ENCODE assay signal across 15 mouse cellular contexts in the genomic region with DNA sequence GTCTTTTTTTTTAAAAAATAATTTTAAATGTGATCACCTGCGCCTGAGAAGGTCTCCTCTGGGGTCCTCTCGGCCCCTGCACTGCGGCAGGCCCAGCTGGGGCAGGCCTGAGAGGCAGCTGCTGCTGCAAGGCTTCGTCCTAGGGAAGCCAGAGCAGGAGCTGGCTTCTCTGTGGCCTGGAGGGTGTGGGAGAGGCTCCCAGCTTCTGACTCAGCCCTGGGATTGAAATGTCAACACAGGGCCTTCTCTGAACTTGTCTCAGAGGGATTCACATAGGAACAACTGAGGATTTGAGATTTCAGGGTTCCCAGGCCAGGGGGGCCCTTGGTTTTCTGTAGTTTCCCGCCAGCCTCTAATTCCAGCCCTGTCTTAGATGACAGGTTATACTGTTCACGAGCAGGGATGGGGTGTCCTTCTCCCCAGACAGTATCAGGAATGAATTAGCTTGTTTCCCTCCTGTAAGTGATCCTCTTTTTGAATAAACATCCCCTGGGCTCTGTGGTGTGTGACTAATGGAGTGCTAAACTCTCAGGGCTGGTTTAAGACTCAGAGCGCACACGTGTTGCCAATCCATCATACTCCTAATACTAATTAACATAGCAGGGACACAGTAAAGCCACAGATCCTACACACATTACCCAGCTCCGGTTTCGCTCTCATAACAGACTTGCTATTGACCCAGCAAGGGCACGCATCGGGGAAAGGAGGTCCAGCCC. TPM values are rescaled to one million over a fixed set of nuclear protein-coding genes. Genes with fewer than 3 reads are reported as not detected.
DNase-seq lines count a peak whose midpoint lies in the region; ATAC-seq lines count a peak whose summit lies in the region.
"Had no signal": no experiment of that assay in that cellular context is flagged by ENCODE, and none has a peak within 500 bp of the region (broad histone marks: within the 10 kb centered on the region; RNA-seq: fewer than 3 reads in every experiment).

No protein-coding gene starts in this region.

- peaks cover 10% of the 10 kb centered on the region; the same call in 1 of the 2 replicates for H3K4me1 ChIP-seq in kidney, embryonic 15.5 days
- H3K4me1 ChIP-seq in neural tube, embryonic 13.5 days (replicated peaks): peaks cover 10% of the 10 kb centered on the region; the same call in 1 of the 2 replicates

- 0 out of 2 replicates have a peak overlapping the region, but pooled peaks have one; percentile 14 for H3K27ac ChIP-seq in kidney, embryonic 15.5 days
- no peak overlapping the region for H3K27ac ChIP-seq in neural tube, embryonic 13.5 days (replicated peaks)
- H3K27ac ChIP-seq: layer of hippocampus, adult 2 months had no signal

- H3K4me3 ChIP-seq in kidney, embryonic 15.5 days (replicated peaks): no peak overlapping the region
- H3K4me3 ChIP-seq in neural tube, embryonic 13.5 days: no peak overlapping the region
- H3K4me3 ChIP-seq: layer of hippocampus, adult 2 months had no signal

- no peaks in the 10 kb centered on the region for H3K9me3 ChIP-seq in kidney, embryonic 15.5 days (replicated peaks)
- H3K9me3 ChIP-seq in neural tube, embryonic 13.5 days: no peaks in the 10 kb centered on the region

- H3K9ac ChIP-seq in kidney, embryonic 15.5 days: no peak overlapping the region
- no peak overlapping the region for H3K9ac ChIP-seq in neural tube, embryonic 13.5 days
- H3K9ac ChIP-seq: liver, postnatal 0 days had no signal

- H3K36me3 ChIP-seq in kidney, embryonic 15.5 days: no peaks in the 10 kb centered on the region
- H3K36me3 ChIP-seq in neural tube, embryonic 13.5 days: no peaks in the 10 kb centered on the region

- no peak overlapping the region for H3K4me2 ChIP-seq in kidney, embryonic 15.5 days
- no peak overlapping the region for H3K4me2 ChIP-seq in neural tube, embryonic 13.5 days

- peak; percentile 86 for ATAC-seq in kidney, embryonic 15.5 days (replicated peaks; ENCODE audit: low FRiP score)
- ATAC-seq in neural tube, embryonic 13.5 days (ENCODE audit: low read depth): peak; percentile 40; the same call in 1 of the 2 replicates
- ATAC-seq: forebrain, embryonic 14.5 days; intestine, embryonic 16.5 days; liver, postnatal 0 days had no signal

- 24% methylated on average over 12 of the region's 12 CpGs for WGBS in kidney, embryonic 15.5 days
- 56% methylated on average over 12 of the region's 12 CpGs for WGBS in neural tube, embryonic 13.5 days

- no peak for DNase-seq in kidney, adult 18-20 months
- DNase-seq in embryo, embryonic 11 days: peak; percentile 70
- peak; percentile 13 for DNase-seq in fibroblast of lung, adult 2 months (ENCODE audit: low read depth)
- no peak for DNase-seq in frontal cortex, postnatal 36 days (ENCODE audit: low spot score in 2 of 2)
- no peak for DNase-seq in lung, postnatal 25 days (ENCODE audit: low spot score)
- no peak for DNase-seq in thymus, postnatal 10 days (ENCODE audit: low spot score in 2 of 2)
- DNase-seq: adrenal gland, adult 8-10 months; liver, postnatal 0 days; retina, postnatal 1 day; thymus, adult 18-20 months had no signal

- peaks cover 88% of the 10 kb centered on the region for H3K27me3 ChIP-seq in kidney, embryonic 15.5 days
- H3K27me3 ChIP-seq in neural tube, embryonic 13.5 days: peaks cover 12% of the 10 kb centered on the region; the same call in 1 of the 2 replicates

RNA-seq across cellular contexts. Expression of a gene that starts 18.0 kb away (rescaled TPM):
- polyA plus RNA-seq in kidney, embryonic 15.5 days (2015; fragmentation: Nextera tagmentation; extraction: Ambion mirVana): 2.0 and 2.1 TPM in 2 replicates
- 0.33 and 2.8 TPM in 2 replicates for polyA plus RNA-seq in neural tube, embryonic 13.5 days (2015; fragmentation: Nextera tagmentation; extraction: Ambion mirVana)

RNA-seq across cellular contexts. Expression of a gene that starts 44.1 kb away (rescaled TPM):
- not detected in 2 replicates for polyA plus RNA-seq in kidney, embryonic 15.5 days (2015; fragmentation: Nextera tagmentation; extraction: Ambion mirVana)
- polyA plus RNA-seq in neural tube, embryonic 13.5 days (2015; fragmentation: Nextera tagmentation; extraction: Ambion mirVana): 2.0 and 2.7 TPM in 2 replicates
- polyA plus RNA-seq: liver, postnatal 0 days had no signal

Comparison
In these comparisons a context has a peak if more than half of its experiments do, and no peak if none do; other contexts are left out.
1. DNase-seq: peak in embryo, embryonic 11 days (single experiment) and fibroblast of lung, adult 2 months (single experiment); none in kidney, adult 18-20 months (single experiment), frontal cortex, postnatal 36 days (0 of 2), lung, postnatal 25 days (single experiment) and thymus, postnatal 10 days (0 of 2).